Mouse (Mus musculus) heart, embryonic 12.5 days (tissue): ENCODE results near the gene Mindy1. TPM values are rescaled to one million over a fixed set of nuclear protein-coding genes. Genes with fewer than 3 reads are reported as not detected.

ENCODE experiments used
- ATAC-seq: fragments of 200-750 bp; cut with Nextera tagmentation; 2 replicates; pipeline ENCODE4 v1.8.0; 2017; ENCODE audit warnings: moderate TSS enrichment, moderate library complexity; ENCODE audit not compliant: insufficient number of reproducible peaks, low FRiP score
- H3K27ac ChIP-seq: fragments of 300-500 bp; sonication (generic); 2 replicates; pipeline ENCODE4 v1.5.1; 2016; ENCODE audit warnings: mild to moderate bottlenecking, moderate library complexity; ENCODE audit not compliant: poor library complexity, severe bottlenecking
- H3K27me3 ChIP-seq: fragments of 300-500 bp; sonication (generic); replicated peaks from 2 replicates; pipeline ENCODE4 v1.6.1; 2016; ENCODE audit warnings: mild to moderate bottlenecking, moderate library complexity
- H3K36me3 ChIP-seq: fragments of 300-500 bp; sonication (generic); 2 replicates; pipeline ENCODE4 v1.6.1; 2016; ENCODE audit warnings: mild to moderate bottlenecking, moderate library complexity
- H3K4me1 ChIP-seq: fragments of 300-500 bp; sonication (generic); replicated peaks from 2 replicates; pipeline ENCODE4 v1.6.1; 2016; ENCODE audit warnings: mild to moderate bottlenecking
- H3K4me2 ChIP-seq: fragments of 300-500 bp; sonication (generic); 2 replicates; pipeline ENCODE4 v1.6.1; 2016; ENCODE audit warnings: mild to moderate bottlenecking, moderate library complexity
- H3K4me3 ChIP-seq: fragments of 300-500 bp; sonication (generic); 2 replicates; pipeline ENCODE4 v1.5.1; 2016; ENCODE audit warnings: mild to moderate bottlenecking
- H3K9ac ChIP-seq: fragments of 300-500 bp; sonication (generic); 2 replicates; pipeline ENCODE4 v1.6.1; 2016; ENCODE audit warnings: mild to moderate bottlenecking, moderate library complexity
- H3K9me3 ChIP-seq: fragments of 300-500 bp; sonication (generic); replicated peaks from 2 replicates; pipeline ENCODE4 v1.6.1; 2016; ENCODE audit warnings: mild to moderate bottlenecking, moderate library complexity
- WGBS: fragments of 180-500 bp; shearing (Covaris S2); methylation state at CpG from one replicate; pipeline ENCODE4 v1.1.7; 2016; 5-methylcytosine and 5-hydroxymethylcytosine counted together
- polyA plus RNA-seq: library from polyadenylated mRNA; unstranded; fragments of >200 nt; fragmentation: Nextera tagmentation; extraction: Ambion mirVana; gene quantifications from 2 replicates; pipeline ENCODE4 v1.2.1, GENCODE M21; 2016

Gene Mindy1
- polyA plus RNA-seq, 1 experiment from 2014 or later = 26.9 TPM

- 70% methylated on average over 5 of the region's 5 CpGs for WGBS
- no peak for ATAC-seq
- Histone ChIP-seq H3K9me3 (peaks cover 4% of the 10 kb centered on the region; the same call in 1 of the 2 replicates), H3K4me3 (no peak overlapping the region), H3K36me3 (peaks cover 47% of the 10 kb centered on the region), H3K9ac (no peak overlapping the region), H3K27me3 (no peaks in the 10 kb centered on the region), H3K4me1 (peaks cover 30% of the 10 kb centered on the region), H3K4me2 (no peak overlapping the region), H3K27ac (no peak overlapping the region)
Observed at GRCm38 (mm10) chr3:95269789-95270188, 11.4 kb upstream of the Mindy1 start.

GRCm38 (mm10) chr3:95270766-95271364, 10.3 kb upstream of the Mindy1 start:
- no peak overlapping the region for H3K9ac ChIP-seq
- H3K36me3 ChIP-seq = peaks cover 43% of the 10 kb centered on the region
- peaks cover 4% of the 10 kb centered on the region; the same call in 1 of the 2 replicates for H3K9me3 ChIP-seq
- no peaks in the 10 kb centered on the region for H3K27me3 ChIP-seq
- H3K4me3 ChIP-seq = no peak overlapping the region
- ATAC-seq = no peak
- H3K4me2 ChIP-seq = no peak overlapping the region
- no peak overlapping the region for H3K27ac ChIP-seq
- H3K4me1 ChIP-seq = peaks cover 39% of the 10 kb centered on the region
- WGBS = 75% methylated on average over 12 of the region's 12 CpGs

GRCm38 (mm10) chr3:95273471-95273870, 7.7 kb upstream of the Mindy1 start:
- no peaks in the 10 kb centered on the region for H3K27me3 ChIP-seq
- no peak overlapping the region for H3K4me3 ChIP-seq
- H3K4me1 ChIP-seq = peaks cover 55% of the 10 kb centered on the region
- 0 out of 2 replicates have a peak overlapping the region, but pooled peaks have one; percentile 6 for H3K27ac ChIP-seq
- 0 out of 2 replicates have a peak, but pooled peaks have one; percentile 28 for ATAC-seq
- 87% methylated on average over 5 of the region's 5 CpGs for WGBS
- H3K9me3 ChIP-seq = no peaks in the 10 kb centered on the region
- no peak overlapping the region for H3K9ac ChIP-seq
- peaks cover 20% of the 10 kb centered on the region for H3K36me3 ChIP-seq
- no peak overlapping the region for H3K4me2 ChIP-seq

DNA sequence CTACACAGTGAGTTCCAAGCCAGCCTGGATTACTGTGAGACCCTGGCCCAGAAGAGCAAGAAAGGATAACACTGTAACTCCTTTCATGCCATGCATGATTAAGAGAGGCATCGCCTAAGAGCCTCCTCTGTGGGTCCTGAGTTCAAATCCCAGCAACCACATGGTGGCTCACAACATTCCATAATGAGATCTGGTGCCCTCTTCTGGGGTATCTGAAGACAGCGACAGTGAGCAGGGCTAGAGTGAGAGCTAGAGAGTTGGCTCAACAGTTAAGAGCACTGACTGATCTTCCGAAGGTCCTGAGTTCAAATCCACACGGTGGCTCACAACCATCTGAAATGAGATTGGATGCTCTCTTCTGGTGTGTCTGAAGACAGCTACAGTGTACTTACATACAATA, 6.7 kb upstream of the Mindy1 start:
- peaks cover 55% of the 10 kb centered on the region for H3K4me1 ChIP-seq

DNA sequence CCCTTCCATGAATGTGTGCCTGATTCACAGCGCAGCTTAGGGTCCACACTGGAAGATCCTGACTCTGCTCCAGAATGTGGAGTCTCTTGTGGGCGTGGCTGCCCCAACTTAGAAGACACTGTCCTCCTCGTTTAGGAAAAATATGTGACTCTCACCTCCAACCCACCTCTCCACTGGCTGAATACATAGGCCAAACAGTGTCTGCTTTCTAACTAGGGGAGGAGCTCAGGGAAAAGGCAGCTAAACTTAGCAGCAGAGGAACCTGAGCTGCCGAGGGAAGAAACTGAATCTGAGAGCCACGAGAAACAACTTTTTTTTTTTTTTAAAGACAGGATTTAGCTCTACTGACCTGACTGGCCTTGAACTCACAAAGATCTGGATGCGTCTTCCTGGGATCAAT, 6.0 kb upstream of the Mindy1 start:
- no peaks in the 10 kb centered on the region for H3K9me3 ChIP-seq
- WGBS = 64% methylated on average over 6 of the region's 6 CpGs
- H3K9ac ChIP-seq = no peak overlapping the region
- no peak overlapping the region for H3K4me3 ChIP-seq
- H3K4me2 ChIP-seq = no peak overlapping the region
- H3K27me3 ChIP-seq = no peaks in the 10 kb centered on the region
- peaks cover 48% of the 10 kb centered on the region for H3K4me1 ChIP-seq
- H3K36me3 ChIP-seq = peaks cover 12% of the 10 kb centered on the region
- peak overlapping the region; percentile 1 for H3K27ac ChIP-seq
- no peak for ATAC-seq

More for the DNA sequence above, 6.7 kb upstream of the Mindy1 start:
- H3K27me3 ChIP-seq = no peaks in the 10 kb centered on the region
- no peak overlapping the region for H3K27ac ChIP-seq
- 92% methylated on average over 4 of the region's 4 CpGs for WGBS
- no peak overlapping the region for H3K9ac ChIP-seq
- no peaks in the 10 kb centered on the region for H3K9me3 ChIP-seq
- ATAC-seq = no peak
- no peak overlapping the region for H3K4me2 ChIP-seq
- no peak overlapping the region for H3K4me3 ChIP-seq
- peaks cover 15% of the 10 kb centered on the region for H3K36me3 ChIP-seq

DNA sequence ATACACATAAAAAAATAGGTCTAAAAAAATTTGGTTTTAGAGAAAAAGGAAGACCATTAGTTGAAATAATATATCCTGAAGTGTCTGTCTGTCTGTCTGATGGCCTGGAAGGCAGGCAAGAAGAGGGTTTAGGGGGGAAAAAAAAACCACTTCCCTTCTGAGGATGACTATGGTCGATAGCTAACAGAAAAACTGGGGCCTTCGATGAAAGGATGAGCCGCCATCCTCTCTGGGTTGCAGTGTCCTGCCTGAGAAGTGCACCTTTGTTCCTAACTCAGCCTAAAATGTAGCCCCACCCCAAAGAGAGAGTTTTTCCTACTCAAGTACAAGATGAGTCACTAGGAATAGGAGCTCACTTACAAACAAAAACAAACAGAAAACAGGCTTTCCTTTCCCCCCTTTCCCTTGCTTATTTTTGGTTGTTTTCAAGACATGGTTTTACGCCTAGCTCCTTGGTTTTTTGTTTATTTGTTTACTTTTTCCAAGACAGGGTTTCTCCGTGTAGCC, 4.7 kb upstream of the Mindy1 start:
- ATAC-seq = no peak
- WGBS = 72% methylated on average over 5 of the region's 5 CpGs
- Histone ChIP-seq H3K9ac (no peak overlapping the region), H3K27me3 (no peaks in the 10 kb centered on the region), H3K27ac (peak overlapping the region; percentile 32; the same call in 1 of the 2 replicates), H3K4me2 (no peak overlapping the region), H3K4me1 (peaks cover 48% of the 10 kb centered on the region), H3K9me3 (no peaks in the 10 kb centered on the region), H3K4me3 (no peak overlapping the region), H3K36me3 (peaks cover 12% of the 10 kb centered on the region)

- no peak overlapping the region for H3K9ac ChIP-seq
- H3K27me3 ChIP-seq = no peaks in the 10 kb centered on the region
- no peak overlapping the region for H3K4me3 ChIP-seq
- ATAC-seq = no peak
- H3K4me2 ChIP-seq = no peak overlapping the region
- H3K36me3 ChIP-seq = peaks cover 11% of the 10 kb centered on the region
- H3K4me1 ChIP-seq = peaks cover 46% of the 10 kb centered on the region
- WGBS = 47% methylated on average over 1 of the region's 1 CpGs
- H3K9me3 ChIP-seq = no peaks in the 10 kb centered on the region
- H3K27ac ChIP-seq = peak overlapping the region; percentile 32; the same call in 1 of the 2 replicates
Observed at GRCm38 (mm10) chr3:95277149-95277551, 4.0 kb upstream of the Mindy1 start.

DNA sequence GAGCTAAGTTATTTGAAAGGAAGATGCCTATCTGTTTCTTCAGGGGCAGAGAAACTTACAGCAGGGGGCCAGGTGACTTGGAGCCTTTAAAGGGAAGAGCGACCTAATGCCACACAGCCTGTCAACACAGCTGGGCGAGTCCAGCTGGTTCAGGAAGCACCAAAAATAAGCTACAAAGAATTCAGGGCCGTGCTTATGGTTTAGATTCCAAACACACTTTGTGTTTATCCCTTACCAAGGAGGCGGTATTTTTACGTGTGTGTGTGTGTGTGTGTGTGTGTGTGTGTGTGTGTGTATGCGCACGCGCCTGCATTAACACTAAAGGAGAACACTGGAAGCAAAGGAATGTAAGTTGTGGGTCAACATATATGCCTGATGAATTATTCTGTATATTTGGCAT, 398 bp upstream of the Mindy1 start:
- 13% methylated on average over 8 of the region's 8 CpGs for WGBS
- Histone ChIP-seq H3K27me3 (no peaks in the 10 kb centered on the region), H3K4me3 (peak overlapping the region; percentile 83), H3K9ac (peak overlapping the region; percentile 90), H3K4me1 (peaks cover 36% of the 10 kb centered on the region), H3K36me3 (peaks cover 3% of the 10 kb centered on the region; the same call in 1 of the 2 replicates), H3K4me2 (peak overlapping the region; percentile 64), H3K9me3 (no peaks in the 10 kb centered on the region), H3K27ac (peak overlapping the region; percentile 81)
- no peak for ATAC-seq

DNA sequence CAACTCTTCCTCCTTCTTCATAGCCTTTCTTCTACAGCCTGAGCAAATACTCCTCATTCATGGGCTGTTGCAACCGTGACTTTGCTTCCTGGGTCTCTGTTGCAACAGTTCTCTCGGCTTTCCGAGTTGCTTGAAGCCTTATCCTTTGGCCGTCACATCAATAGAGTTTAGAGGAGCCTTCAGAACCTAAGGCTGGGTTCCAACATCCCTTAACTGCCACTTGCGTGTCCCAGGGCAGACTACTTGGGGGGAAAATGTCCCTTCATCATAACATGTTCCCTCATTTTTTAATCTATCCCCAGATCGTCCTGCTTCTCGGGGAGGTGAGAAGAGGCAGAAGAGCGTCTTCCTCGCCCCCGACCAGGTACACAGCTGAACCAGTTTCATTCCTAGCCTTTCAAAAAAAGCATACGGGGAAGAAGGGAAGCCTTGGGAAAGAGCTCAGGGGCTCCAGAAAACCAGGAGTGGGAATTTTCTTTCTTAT, 1.3 kb downstream of the Mindy1 start:
- WGBS = under 1% methylated on average over 11 of the region's 11 CpGs
- peak overlapping the region; percentile 97 for H3K27ac ChIP-seq
- H3K27me3 ChIP-seq = no peaks in the 10 kb centered on the region
- 0 out of 2 replicates have a peak, but pooled peaks have one; percentile 7 for ATAC-seq
- H3K9ac ChIP-seq = peak overlapping the region; percentile 79
- H3K4me1 ChIP-seq = peaks cover 21% of the 10 kb centered on the region
- H3K4me3 ChIP-seq = peak overlapping the region; percentile 52
- H3K9me3 ChIP-seq = no peaks in the 10 kb centered on the region
- peak overlapping the region; percentile 79 for H3K4me2 ChIP-seq
- peaks cover 4% of the 10 kb centered on the region for H3K36me3 ChIP-seq

DNA sequence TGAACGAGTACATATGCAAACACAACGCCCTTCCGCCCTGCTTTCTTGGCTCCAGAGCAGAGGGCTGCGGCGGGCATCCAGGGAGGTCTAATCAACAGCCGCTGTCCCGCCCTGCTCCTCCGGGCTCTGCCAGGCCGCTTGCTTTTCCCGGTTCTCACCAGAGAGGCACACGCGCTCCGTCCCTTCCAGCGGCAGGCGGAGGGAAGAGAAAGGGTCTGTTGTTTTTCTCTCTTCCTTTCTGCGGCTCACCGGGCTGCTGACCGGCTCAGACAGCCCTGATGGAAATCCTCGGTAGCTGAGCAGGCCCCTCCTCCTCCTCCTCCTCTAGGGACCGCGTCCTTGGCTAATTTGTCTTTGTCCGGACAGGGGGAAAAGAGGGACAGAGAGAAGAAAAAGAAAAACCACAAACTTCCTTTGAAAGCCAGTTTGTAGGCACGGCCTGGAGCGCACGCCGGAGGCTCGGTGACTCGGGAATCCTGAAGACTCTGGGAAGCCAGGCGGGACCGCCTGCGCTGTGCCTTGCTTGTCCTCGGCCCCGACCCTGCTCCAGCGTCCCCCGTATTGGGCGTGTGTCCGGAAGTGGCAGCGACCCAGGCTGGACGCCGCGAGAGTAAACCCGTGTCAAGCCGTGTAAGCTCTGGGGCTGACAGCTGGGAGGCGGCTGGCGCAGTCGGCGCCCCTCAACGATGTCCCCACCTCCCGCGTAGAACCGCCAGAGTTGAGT, 1.9 kb downstream of the Mindy1 start:
- Histone ChIP-seq H3K4me3 (peak overlapping the region; percentile 52), H3K9ac (peak overlapping the region; percentile 79), H3K4me2 (peak overlapping the region; percentile 79), H3K4me1 (peaks cover 18% of the 10 kb centered on the region), H3K36me3 (peaks cover 10% of the 10 kb centered on the region), H3K27ac (peak overlapping the region; percentile 97), H3K9me3 (no peaks in the 10 kb centered on the region), H3K27me3 (no peaks in the 10 kb centered on the region)
- peak; percentile 76 for ATAC-seq
- under 1% methylated on average over 51 of the region's 51 CpGs for WGBS

- Histone ChIP-seq H3K27ac (peak overlapping the region; percentile 97), H3K9ac (peak overlapping the region; percentile 79), H3K27me3 (no peaks in the 10 kb centered on the region), H3K36me3 (peaks cover 13% of the 10 kb centered on the region), H3K9me3 (no peaks in the 10 kb centered on the region), H3K4me1 (peaks cover 18% of the 10 kb centered on the region), H3K4me2 (peak overlapping the region; percentile 79), H3K4me3 (peak overlapping the region; percentile 52)
- no peak for ATAC-seq
- WGBS = 2% methylated on average over 7 of the region's 7 CpGs
Observed at GRCm38 (mm10) chr3:95283589-95283941, 2.4 kb downstream of the Mindy1 start.
